Mouse (Mus musculus) midbrain, embryonic 14.5 days (tissue): ENCODE measurements at regions not wholly inside any gene's neighbourhood (a gene's known extent, or its start where the extent isn't known, plus 50 kb on each side); places are given as distances from the start of the nearest gene placed in this dataset.

Experiments used
- ATAC-seq: fragments of 200-750 bp; cut with Nextera tagmentation; 2 replicates; pipeline ENCODE4 v1.8.0; 2017; ENCODE audit warnings: moderate number of reproducible peaks, moderate library complexity; ENCODE audit not compliant: low FRiP score, low TSS enrichment
- DNase-seq: peaks from one replicate; pipeline ENCODE4 v3.0.0-alpha.2; 2015
- H3K27ac ChIP-seq: fragments of 300-500 bp; sonication (generic); replicated peaks from 2 replicates; pipeline ENCODE4 v1.5.1; 2014; ENCODE audit warnings: mild to moderate bottlenecking, low read depth, low read length, moderate library complexity
- H3K27me3 ChIP-seq: fragments of 300-500 bp; sonication (generic); 2 replicates; pipeline ENCODE4 v1.6.1; 2014; ENCODE audit warnings: low read length, control low read depth, mixed read lengths; ENCODE audit not compliant: control insufficient read depth, insufficient read depth
- H3K36me3 ChIP-seq: fragments of 300-500 bp; sonication (generic); 2 replicates; pipeline ENCODE4 v1.6.1; 2014; ENCODE audit warnings: low read length, control low read depth; ENCODE audit not compliant: control insufficient read depth, insufficient read depth
- H3K4me1 ChIP-seq: fragments of 300-500 bp; sonication (generic); 2 replicates; pipeline ENCODE4 v1.6.1; 2014; ENCODE audit warnings: mild to moderate bottlenecking, antibody characterized with exemption, low read length, control low read depth; ENCODE audit not compliant: control insufficient read depth, insufficient read depth
- H3K4me2 ChIP-seq: fragments of 300-500 bp; sonication (generic); 2 replicates; pipeline ENCODE4 v1.6.1; 2014; ENCODE audit warnings: mild to moderate bottlenecking, low read length, moderate library complexity
- H3K4me3 ChIP-seq: fragments of 300-500 bp; sonication (generic); replicated peaks from 2 replicates; pipeline ENCODE4 v1.5.1; 2014; ENCODE audit warnings: low read depth, low read length
- H3K9ac ChIP-seq: fragments of 300-500 bp; sonication (generic); replicated peaks from 2 replicates; pipeline ENCODE4 v1.6.1; 2014; ENCODE audit warnings: mild to moderate bottlenecking, low read length, moderate library complexity
- H3K9me3 ChIP-seq: fragments of 300-500 bp; sonication (generic); 2 replicates; pipeline ENCODE4 v1.6.1; 2016; ENCODE audit warnings: low read length, control low read depth, mixed read lengths; ENCODE audit not compliant: control insufficient read depth
- WGBS: fragments of 180-500 bp; shearing (Covaris S2); extraction: QIAGEN DNeasy Blood & Tissue Kit; methylation state at CpG from one replicate; pipeline ENCODE4 v1.1.7; 2014; 5-methylcytosine and 5-hydroxymethylcytosine counted together

DNA sequence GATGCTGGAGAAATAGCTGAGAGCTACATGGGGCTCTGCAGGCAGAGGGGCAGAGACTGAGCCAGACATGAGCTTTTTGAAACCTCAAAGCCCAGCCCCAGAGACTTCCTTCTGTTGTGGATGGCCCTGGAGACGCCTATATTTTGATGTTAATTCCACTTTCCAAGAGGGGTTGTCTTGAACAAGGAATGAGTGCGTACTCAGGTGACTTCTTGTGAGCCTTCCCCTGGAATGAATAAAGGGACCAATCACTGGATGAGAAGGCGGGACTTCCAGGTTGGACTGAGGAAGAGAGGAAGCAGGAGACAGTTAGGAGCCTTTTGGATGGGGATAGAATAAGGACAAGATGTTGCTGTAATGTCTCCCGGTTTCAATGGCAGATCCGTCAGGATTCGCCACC, 76.3 kb upstream of the Spred2 start:
- ATAC-seq (no peak), DNase-seq (no peak)
- no peaks in the 10 kb centered on the region for H3K4me1 ChIP-seq
- H3K27ac ChIP-seq: no peak overlapping the region
- no peak overlapping the region for H3K9ac ChIP-seq
- H3K4me2 ChIP-seq: no peak overlapping the region
- no peaks in the 10 kb centered on the region for H3K27me3 ChIP-seq
- no peaks in the 10 kb centered on the region for H3K36me3 ChIP-seq
- H3K9me3 ChIP-seq: no peaks in the 10 kb centered on the region
- 93% methylated on average over 6 of the region's 6 CpGs for WGBS
- no peak overlapping the region for H3K4me3 ChIP-seq

DNA sequence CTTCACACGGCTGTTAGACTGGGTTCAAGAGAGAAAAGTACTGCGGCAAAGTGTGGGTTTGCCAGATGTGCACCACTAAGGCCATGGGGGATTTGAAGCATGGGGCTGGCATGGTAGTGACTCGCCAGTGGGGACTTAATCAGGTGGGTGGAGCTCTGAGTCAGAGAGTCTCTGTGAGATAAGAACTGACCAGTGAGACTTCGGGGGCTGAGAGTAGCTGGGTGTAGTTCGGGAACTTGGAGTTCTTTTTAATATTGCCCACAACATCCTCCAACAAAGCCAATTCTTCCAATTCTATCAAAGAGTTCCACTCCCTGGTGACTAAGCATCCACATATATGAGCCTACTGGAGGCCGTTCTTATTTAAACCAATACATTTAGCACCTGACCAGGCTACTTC, 75.8 kb upstream of the Spred2 start:
- Histone ChIP-seq H3K4me3 (no peak overlapping the region), H3K36me3 (no peaks in the 10 kb centered on the region), H3K9ac (no peak overlapping the region), H3K4me1 (no peaks in the 10 kb centered on the region), H3K9me3 (no peaks in the 10 kb centered on the region), H3K27me3 (no peaks in the 10 kb centered on the region), H3K27ac (no peak overlapping the region), H3K4me2 (no peak overlapping the region)
- ATAC-seq (no peak), DNase-seq (no peak)
- WGBS: 85% methylated on average over 6 of the region's 6 CpGs

DNA sequence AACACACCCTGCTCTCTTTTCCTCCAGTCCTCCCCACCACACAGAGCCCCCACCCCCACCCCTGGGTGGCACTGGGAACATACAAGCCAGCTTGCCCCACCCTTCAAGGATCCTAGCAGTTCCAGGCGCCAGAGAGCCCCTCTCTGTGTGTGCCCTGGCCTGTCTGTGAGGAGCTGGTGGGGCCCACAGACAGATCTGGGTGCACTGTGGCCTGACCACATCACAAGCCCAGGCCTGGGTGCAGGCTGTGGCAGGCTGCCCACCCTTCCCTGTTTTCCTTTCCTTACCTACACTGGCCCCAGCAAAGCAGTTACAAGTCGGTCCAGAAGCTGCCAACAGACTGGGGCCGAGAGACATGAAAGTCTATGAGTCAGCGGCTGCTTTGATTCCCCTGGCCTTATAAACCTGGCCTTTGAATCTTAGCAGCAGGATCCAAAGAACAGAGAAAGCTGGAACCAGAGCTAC, 74.8 kb upstream of the Spred2 start:
- H3K9me3 ChIP-seq: no peaks in the 10 kb centered on the region
- H3K4me1 ChIP-seq: no peaks in the 10 kb centered on the region
- H3K36me3 ChIP-seq: no peaks in the 10 kb centered on the region
- H3K4me2 ChIP-seq: no peak overlapping the region
- H3K9ac ChIP-seq: no peak overlapping the region
- WGBS: 62% methylated on average over 4 of the region's 4 CpGs
- no peak for ATAC-seq
- DNase-seq: no peak
- H3K27me3 ChIP-seq: no peaks in the 10 kb centered on the region
- H3K4me3 ChIP-seq: no peak overlapping the region
- no peak overlapping the region for H3K27ac ChIP-seq

GRCm38 (mm10) chr11:19849844-19850420, 74.2 kb upstream of the Spred2 start:
- DNase-seq (no peak), ATAC-seq (no peak)
- H3K4me1 ChIP-seq: no peaks in the 10 kb centered on the region
- 79% methylated on average over 3 of the region's 3 CpGs for WGBS
- H3K36me3 ChIP-seq: no peaks in the 10 kb centered on the region
- no peak overlapping the region for H3K9ac ChIP-seq
- no peaks in the 10 kb centered on the region for H3K9me3 ChIP-seq
- H3K4me2 ChIP-seq: no peak overlapping the region
- H3K27ac ChIP-seq: no peak overlapping the region
- H3K4me3 ChIP-seq: no peak overlapping the region
- no peaks in the 10 kb centered on the region for H3K27me3 ChIP-seq

DNA sequence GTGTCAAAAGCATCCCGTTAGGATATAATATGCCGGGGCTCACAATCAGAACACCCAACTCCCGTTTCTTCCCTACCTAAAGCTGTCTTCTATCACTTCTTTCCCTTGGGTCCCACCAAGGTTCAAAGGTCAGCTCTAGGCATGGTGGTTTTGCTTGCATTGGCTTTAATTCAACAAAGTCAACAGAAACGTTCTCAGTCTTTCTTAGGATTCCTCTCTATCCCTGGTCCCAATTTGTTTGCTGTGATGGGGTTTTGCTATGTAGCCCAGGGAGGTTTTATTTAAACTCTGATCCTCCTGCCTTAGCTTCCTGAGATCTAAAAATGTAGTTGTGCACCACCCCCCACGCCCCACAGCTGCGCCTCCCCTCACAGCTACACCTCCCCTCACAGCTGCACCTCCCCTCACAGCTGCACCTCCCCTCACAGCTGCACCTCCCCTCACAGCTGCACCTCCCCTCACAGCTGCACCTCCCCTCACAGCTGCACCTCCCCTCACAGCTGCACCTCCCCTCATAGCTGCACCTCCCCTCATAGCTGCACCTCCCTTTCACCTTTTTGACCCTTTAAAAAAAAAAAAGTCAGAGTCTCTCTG, 73.1 kb upstream of the Spred2 start:
- H3K9me3 ChIP-seq: no peaks in the 10 kb centered on the region
- no peak for DNase-seq

GRCm38 (mm10) chr11:19861596-19861995, 62.6 kb upstream of the Spred2 start:
- Histone ChIP-seq H3K9me3 (no peaks in the 10 kb centered on the region), H3K4me1 (no peaks in the 10 kb centered on the region), H3K9ac (no peak overlapping the region), H3K27me3 (no peaks in the 10 kb centered on the region), H3K4me2 (no peak overlapping the region), H3K36me3 (no peaks in the 10 kb centered on the region), H3K27ac (no peak overlapping the region), H3K4me3 (no peak overlapping the region)
- ATAC-seq: no peak
- WGBS: 88% methylated on average over 4 of the region's 4 CpGs
- DNase-seq: no peak

More for the DNA sequence above, 73.1 kb upstream of the Spred2 start:
- ATAC-seq: no peak
- Histone ChIP-seq H3K27me3 (no peaks in the 10 kb centered on the region), H3K27ac (no peak overlapping the region), H3K4me3 (no peak overlapping the region), H3K9ac (no peak overlapping the region), H3K4me1 (no peaks in the 10 kb centered on the region), H3K4me2 (no peak overlapping the region), H3K36me3 (no peaks in the 10 kb centered on the region)
- 42% methylated on average over 6 of the region's 6 CpGs for WGBS

DNA sequence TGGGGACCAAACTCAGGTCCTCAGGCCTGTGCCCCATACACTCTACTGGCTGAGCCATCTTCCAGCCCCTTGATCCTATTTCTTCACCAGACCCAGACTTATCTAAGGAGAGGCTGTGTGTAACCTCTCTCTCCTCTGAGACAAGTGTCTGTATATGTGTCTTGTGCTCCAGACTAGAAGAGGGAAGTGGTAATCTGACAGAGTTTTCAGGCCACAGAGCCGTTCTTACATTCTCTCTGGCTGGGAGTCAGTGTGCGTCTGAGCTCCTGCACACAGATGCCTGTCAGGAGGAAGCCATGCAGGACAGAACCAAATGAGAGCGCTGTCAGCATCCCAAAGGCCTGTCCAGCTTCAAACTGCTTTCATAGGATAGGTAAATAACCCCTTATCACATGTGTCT, 60.8 kb upstream of the Spred2 start:
- Histone ChIP-seq H3K9ac (no peak overlapping the region), H3K36me3 (no peaks in the 10 kb centered on the region), H3K4me2 (no peak overlapping the region), H3K27ac (no peak overlapping the region), H3K27me3 (no peaks in the 10 kb centered on the region), H3K9me3 (no peaks in the 10 kb centered on the region), H3K4me3 (no peak overlapping the region), H3K4me1 (no peaks in the 10 kb centered on the region)
- no peak for DNase-seq
- no peak for ATAC-seq
- 80% methylated on average over 3 of the region's 3 CpGs for WGBS

DNA sequence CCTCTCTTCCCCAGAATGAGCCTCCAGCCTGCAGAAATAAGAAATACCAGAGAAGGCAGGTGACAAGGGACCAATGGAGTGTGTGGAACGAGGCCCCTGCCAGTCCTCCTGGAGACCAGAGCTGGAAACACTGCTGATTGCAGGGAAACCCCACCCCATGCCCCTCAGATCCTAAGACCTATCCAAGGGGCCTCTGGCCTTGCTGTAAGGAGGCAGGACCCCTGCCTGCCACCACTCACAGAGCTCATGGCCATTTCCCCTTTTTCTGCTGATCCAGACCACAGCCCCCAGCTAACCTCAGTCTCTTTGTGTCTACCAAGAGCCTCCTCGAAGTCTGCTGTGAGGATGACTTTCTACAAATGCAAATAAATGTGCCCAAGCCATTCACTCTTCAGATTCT, 57.9 kb upstream of the Spred2 start:
- ATAC-seq (no peak), DNase-seq (no peak)
- H3K9me3 ChIP-seq: no peaks in the 10 kb centered on the region
- no peak overlapping the region for H3K27ac ChIP-seq
- no peaks in the 10 kb centered on the region for H3K36me3 ChIP-seq
- H3K4me1 ChIP-seq: no peaks in the 10 kb centered on the region
- no peak overlapping the region for H3K4me3 ChIP-seq
- WGBS: 44% methylated on average over 2 of the region's 2 CpGs
- no peak overlapping the region for H3K4me2 ChIP-seq
- H3K9ac ChIP-seq: no peak overlapping the region
- H3K27me3 ChIP-seq: no peaks in the 10 kb centered on the region

DNA sequence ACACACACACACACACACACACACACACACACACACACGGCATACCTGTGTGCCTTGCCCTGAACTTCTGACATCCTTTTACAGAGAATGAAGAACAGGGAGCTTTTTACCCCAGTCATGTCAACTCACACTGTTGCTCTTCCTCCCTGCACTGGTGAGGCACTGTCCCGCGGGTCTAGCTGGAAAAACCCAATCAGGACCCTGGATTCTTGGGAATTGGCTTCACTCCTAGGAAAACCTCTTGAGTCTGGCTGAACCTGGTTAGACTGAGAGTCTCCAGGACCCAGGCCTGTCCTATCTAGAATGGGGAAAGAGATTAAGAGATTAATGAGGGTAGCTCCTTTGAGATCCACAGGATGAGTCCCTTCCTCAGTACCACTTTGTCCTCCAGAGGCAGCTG, 54.5 kb upstream of the Spred2 start:
- H3K36me3 ChIP-seq: no peaks in the 10 kb centered on the region
- ATAC-seq (no peak), DNase-seq (no peak)
- H3K27me3 ChIP-seq: no peaks in the 10 kb centered on the region
- H3K4me2 ChIP-seq: no peak overlapping the region
- H3K27ac ChIP-seq: no peak overlapping the region
- no peak overlapping the region for H3K4me3 ChIP-seq
- 89% methylated on average over 3 of the region's 3 CpGs for WGBS
- H3K4me1 ChIP-seq: no peaks in the 10 kb centered on the region
- H3K9ac ChIP-seq: no peak overlapping the region
- no peaks in the 10 kb centered on the region for H3K9me3 ChIP-seq
